Mouse (Mus musculus): ENCODE results near the gene Gm20823.
"Not testable (repeated sequence)": the region's sequence is repeated elsewhere in the genome, so short reads cannot be mapped to it uniquely, and the experiment has no call there.

- TF ChIP-seq CTCF (IDR thresholded peaks at IDR 0.05; ENCODE audit: extremely low read depth, insufficient read length, insufficient replicate concordance, low read depth, low read length); POLR2A (IDR thresholded peaks at IDR 0.05; ENCODE audit: low read depth, low read length): not testable (repeated sequence)
These were observed at the start of gene Gm20823 for GRCm38 (mm10) chrY:62464745-62465144.
